In genomic region chr6:145065301-145065845, GRCm38 (mm10) we compare ENCODE assay signal across 20 mouse cellular contexts. TPM values are rescaled to one million over a fixed set of nuclear protein-coding genes. Genes with fewer than 3 reads are reported as not detected.
"Had no signal": no experiment of that assay in that cellular context is flagged by ENCODE, and none has a peak within 500 bp of the region (broad histone marks: within the 10 kb centered on the region; RNA-seq: fewer than 3 reads in every experiment).

No protein-coding gene starts in this region.

- H3K4me1 ChIP-seq: liver, embryonic 13.5 days; lung, embryonic 15.5 days; stomach, embryonic 15.5 days had no signal

- H3K4me3 ChIP-seq: kidney, embryonic 15.5 days; left cerebral cortex, adult 2 months; liver, embryonic 13.5 days; lung, embryonic 15.5 days; myocyte; stomach, embryonic 15.5 days had no signal

- DNase-seq: kidney, adult 11 months; kidney, adult 8-10 months; kidney, postnatal 10 days; kidney, postnatal 36 days; layer of hippocampus, postnatal 36 days; liver, embryonic 13.5 days; lung, postnatal 10 days; lung, postnatal 36 days; midbrain, embryonic 14.5 days; right cerebral cortex, adult 18-20 months; right cerebral cortex, postnatal 14 days; right cerebral cortex, postnatal 4 days; thymus, postnatal 25 days had no signal

- H3K36me3 ChIP-seq: kidney, embryonic 15.5 days; liver, embryonic 13.5 days; lung, embryonic 15.5 days; stomach, embryonic 15.5 days had no signal

- H3K9me3 ChIP-seq: kidney, embryonic 15.5 days; liver, embryonic 13.5 days; lung, embryonic 15.5 days; stomach, embryonic 15.5 days had no signal

- H3K27ac ChIP-seq: kidney, embryonic 15.5 days; left cerebral cortex, adult 2 months; liver, embryonic 13.5 days; lung, embryonic 15.5 days; stomach, embryonic 15.5 days had no signal

- H3K27me3 ChIP-seq: kidney, embryonic 15.5 days; liver, embryonic 13.5 days; lung, embryonic 15.5 days; stomach, embryonic 15.5 days had no signal

- H3K9ac ChIP-seq: kidney, embryonic 15.5 days; liver, embryonic 13.5 days; lung, embryonic 15.5 days; stomach, embryonic 15.5 days had no signal

- H3K4me2 ChIP-seq: kidney, embryonic 15.5 days; liver, embryonic 13.5 days; lung, embryonic 15.5 days; midbrain, embryonic 11.5 days; stomach, embryonic 15.5 days had no signal

RNA-seq across cellular contexts. Expression of gene Bcat1, which starts 10.6 kb away (rescaled TPM):
- total RNA-seq: monocyte, adult 5-6 weeks had no signal
